Comparison of ENCODE assay signal across 8 mouse cellular contexts in genomic region chr1:64618226-64618625, GRCm38 (mm10). TPM values are rescaled to one million over a fixed set of nuclear protein-coding genes. Genes with fewer than 3 reads are reported as not detected.
DNase-seq lines count a peak whose midpoint lies in the region; ATAC-seq and TF ChIP-seq lines count a peak whose summit lies in the region.

No protein-coding gene starts in this region.

- 58% methylated on average over 3 of the region's 3 CpGs for WGBS in kidney, embryonic 14.5 days
- WGBS in embryonic facial prominence, embryonic 11.5 days: 77% methylated on average over 3 of the region's 3 CpGs
- WGBS in intestine, embryonic 15.5 days: 37% methylated on average over 3 of the region's 3 CpGs

- no peak for ATAC-seq in kidney, embryonic 14.5 days (ENCODE audit: low FRiP score, low TSS enrichment)
- no peak for ATAC-seq in embryonic facial prominence, embryonic 11.5 days (replicated peaks; ENCODE audit: insufficient number of reproducible peaks, low FRiP score, low TSS enrichment, low read depth)
- no peak for ATAC-seq in intestine, embryonic 15.5 days

- H3K4me3 ChIP-seq in kidney, embryonic 14.5 days (ENCODE audit: low read length): peak overlapping the region; percentile 83
- H3K4me3 ChIP-seq in embryonic facial prominence, embryonic 11.5 days (ENCODE audit: low read depth, low read length): no peak overlapping the region
- H3K4me3 ChIP-seq in intestine, embryonic 15.5 days (replicated peaks): peak overlapping the region; percentile 86
- peak overlapping the region; percentile 80 for H3K4me3 ChIP-seq in myocyte

- no peak overlapping the region for H3K27ac ChIP-seq in kidney, embryonic 14.5 days (ENCODE audit: low read depth, low read length)
- no peak overlapping the region for H3K27ac ChIP-seq in embryonic facial prominence, embryonic 11.5 days (replicated peaks; ENCODE audit: low read depth, low read length)
- H3K27ac ChIP-seq in intestine, embryonic 15.5 days: no peak overlapping the region

- H3ac ChIP-seq in myocyte (ENCODE audit: control insufficient read depth, insufficient read length): no peak overlapping the region

- TF ChIP-seq POLR2A in myocyte (IDR thresholded peaks at IDR 0.05; ENCODE audit: insufficient read length, low read depth): no peak

- H3K4me1 ChIP-seq in kidney, embryonic 14.5 days (ENCODE audit: control insufficient read depth, insufficient read depth, low read length): peaks cover 14% of the 10 kb centered on the region
- H3K4me1 ChIP-seq in embryonic facial prominence, embryonic 11.5 days (ENCODE audit: control insufficient read depth, insufficient read depth, low read length): no peaks in the 10 kb centered on the region
- peaks cover 13% of the 10 kb centered on the region for H3K4me1 ChIP-seq in intestine, embryonic 15.5 days (replicated peaks)

- peaks cover 13% of the 10 kb centered on the region for H3K79me2 ChIP-seq in myocyte (ENCODE audit: control insufficient read depth, insufficient read depth)

- H3K36me3 ChIP-seq in kidney, embryonic 14.5 days (ENCODE audit: control insufficient read depth, insufficient read depth, low read length): peaks cover 5% of the 10 kb centered on the region; the same call in 1 of the 2 replicates
- H3K36me3 ChIP-seq in embryonic facial prominence, embryonic 11.5 days (replicated peaks; ENCODE audit: control insufficient read depth, insufficient read depth, low read depth, low read length): no peaks in the 10 kb centered on the region
- H3K36me3 ChIP-seq in intestine, embryonic 15.5 days: no peaks in the 10 kb centered on the region
- no peaks in the 10 kb centered on the region for H3K36me3 ChIP-seq in myocyte (ENCODE audit: control insufficient read depth, insufficient read depth)

- DNase-seq in kidney, adult 9 months: no peak
- no peak for DNase-seq in embryonic facial prominence, embryonic 11.5 days (ENCODE audit: low spot score)
- DNase-seq in spleen, postnatal 4 days (ENCODE audit: low spot score in 2 of 2): no peak
- DNase-seq in testis, postnatal 14 days (ENCODE audit: low spot score): no peak
- DNase-seq in gastrocnemius, adult 8-10 months (ENCODE audit: low spot score in 2 of 2): no peak

- H3K27me3 ChIP-seq in kidney, embryonic 14.5 days (ENCODE audit: control insufficient read depth, insufficient read depth, low read length): no peaks in the 10 kb centered on the region
- no peaks in the 10 kb centered on the region for H3K27me3 ChIP-seq in embryonic facial prominence, embryonic 11.5 days (ENCODE audit: control insufficient read depth, insufficient read depth, low read length)
- H3K27me3 ChIP-seq in intestine, embryonic 15.5 days (replicated peaks): no peaks in the 10 kb centered on the region
- H3K27me3 ChIP-seq in myocyte (ENCODE audit: control insufficient read depth, insufficient read depth, insufficient read length): no peaks in the 10 kb centered on the region

- H3K4me2 ChIP-seq in kidney, embryonic 14.5 days (replicated peaks; ENCODE audit: low read depth, low read length): peak overlapping the region; percentile 78
- H3K4me2 ChIP-seq in embryonic facial prominence, embryonic 11.5 days (ENCODE audit: low read depth, low read length): peak overlapping the region; percentile 64; the same call in 1 of the 2 replicates
- H3K4me2 ChIP-seq in intestine, embryonic 15.5 days (replicated peaks): peak overlapping the region; percentile 82
- H3K4me2 ChIP-seq in myocyte (ENCODE audit: low read depth): peak overlapping the region; percentile 88

- no peaks in the 10 kb centered on the region for H3K9me3 ChIP-seq in kidney, embryonic 14.5 days (ENCODE audit: control insufficient read depth, low read length)
- no peaks in the 10 kb centered on the region for H3K9me3 ChIP-seq in embryonic facial prominence, embryonic 11.5 days (replicated peaks; ENCODE audit: control insufficient read depth, low read length)
- H3K9me3 ChIP-seq in intestine, embryonic 15.5 days: no peaks in the 10 kb centered on the region

- H3K9ac ChIP-seq in kidney, embryonic 14.5 days (ENCODE audit: low read depth, low read length): peak overlapping the region; percentile 92; the same call in 1 of the 2 replicates
- no peak overlapping the region; the same call in 1 of the 2 replicates for H3K9ac ChIP-seq in embryonic facial prominence, embryonic 11.5 days (replicated peaks; ENCODE audit: low read length)
- no peak overlapping the region; the same call in 1 of the 2 replicates for H3K9ac ChIP-seq in intestine, embryonic 15.5 days

TF ChIP-seq in myocyte, 11 proteins besides CTCF, POLR2A, EP300 and RAD21:
- TF ChIP-seq REST (IDR thresholded peaks at IDR 0.05; ENCODE audit: insufficient read depth, insufficient read length) (no peak), USF1 (IDR thresholded peaks at IDR 0.05; ENCODE audit: low read depth) (no peak), POLR2AphosphoS2 (IDR thresholded peaks at IDR 0.05; ENCODE audit: insufficient read length, low read depth) (no peak)

RNA-seq across cellular contexts. Expression of gene Mettl21a, which starts 1.2 kb away (rescaled TPM):
- polyA plus RNA-seq in kidney, embryonic 14.5 days (2014; fragmentation: Nextera tagmentation; extraction: Ambion mirVana): 16.9 and 20.4 TPM in 2 replicates
- 25.7 and 27.6 TPM in 2 replicates for polyA plus RNA-seq in embryonic facial prominence, embryonic 11.5 days (2014; fragmentation: Nextera tagmentation; extraction: Ambion mirVana)
- polyA plus RNA-seq in intestine, embryonic 15.5 days (2015; fragmentation: Nextera tagmentation; extraction: Ambion mirVana): 17.2 and 18.0 TPM in 2 replicates
- 26.5 TPM for polyA plus RNA-seq in myocyte (2012; fragmentation: generic; extraction: Trizol)
- total RNA-seq in gastrocnemius, adult 8-10 months (2022): 10 to 100 TPM in 2 of 4 experiments, 1 to 10 TPM in 2; 8.0 to 14.6 (median 10.0) TPM
